Mouse (Mus musculus): ENCODE measurements around the gene Sfta2.

Sfta2 gene

GRCm38 (mm10) chr17:35680591-35680990, 79.2 kb downstream of the Sfta2 start:
- DNase-seq = no peak

GRCm38 (mm10) chr17:35681986-35682385, 80.6 kb downstream of the Sfta2 start:
- no peak for DNase-seq

GRCm38 (mm10) chr17:35685061-35685460, 83.7 kb downstream of the Sfta2 start:
- no peak for DNase-seq

GRCm38 (mm10) chr17:35688347-35689175, 87.2 kb downstream of the Sfta2 start:
- no peak for DNase-seq

GRCm38 (mm10) chr17:35689936-35690645, 88.7 kb downstream of the Sfta2 start:
- DNase-seq = no peak

GRCm38 (mm10) chr17:35691811-35692210, 90.5 kb downstream of the Sfta2 start:
- no peak for DNase-seq

- DNase-seq = no peak
These were observed 91.0 kb downstream of the Sfta2 start for GRCm38 (mm10) chr17:35692368-35692767.

GRCm38 (mm10) chr17:35693906-35694305, 92.6 kb downstream of the Sfta2 start:
- DNase-seq = no peak

GRCm38 (mm10) chr17:35695289-35695688, 93.9 kb downstream of the Sfta2 start:
- DNase-seq = peak in 1 of 2 experiments; percentile 61

GRCm38 (mm10) chr17:35696691-35697090, 95.3 kb downstream of the Sfta2 start:
- DNase-seq = no peak

- DNase-seq = peak in 1 of 2 experiments; percentile 40
These were observed 96.0 kb downstream of the Sfta2 start for GRCm38 (mm10) chr17:35697429-35697758.

GRCm38 (mm10) chr17:35697759-35698500, 96.6 kb downstream of the Sfta2 start:
- peak; percentile 69 to 81 for DNase-seq

GRCm38 (mm10) chr17:35698501-35698883, 97.1 kb downstream of the Sfta2 start:
- DNase-seq = no peak

- DNase-seq = peak; percentile 87 to 90
These were observed 98.6 kb downstream of the Sfta2 start for GRCm38 (mm10) chr17:35699919-35700318.
